Mouse (Mus musculus) T-cell, adult 2 months (primary cell): Measurements from ENCODE around the gene Snapc1.

Source experiments
- DNase-seq: peaks from one replicate; pipeline ENCODE4 v3.0.0; 2022; ENCODE audit warnings: low spot score

The Snapc1 gene

DNA sequence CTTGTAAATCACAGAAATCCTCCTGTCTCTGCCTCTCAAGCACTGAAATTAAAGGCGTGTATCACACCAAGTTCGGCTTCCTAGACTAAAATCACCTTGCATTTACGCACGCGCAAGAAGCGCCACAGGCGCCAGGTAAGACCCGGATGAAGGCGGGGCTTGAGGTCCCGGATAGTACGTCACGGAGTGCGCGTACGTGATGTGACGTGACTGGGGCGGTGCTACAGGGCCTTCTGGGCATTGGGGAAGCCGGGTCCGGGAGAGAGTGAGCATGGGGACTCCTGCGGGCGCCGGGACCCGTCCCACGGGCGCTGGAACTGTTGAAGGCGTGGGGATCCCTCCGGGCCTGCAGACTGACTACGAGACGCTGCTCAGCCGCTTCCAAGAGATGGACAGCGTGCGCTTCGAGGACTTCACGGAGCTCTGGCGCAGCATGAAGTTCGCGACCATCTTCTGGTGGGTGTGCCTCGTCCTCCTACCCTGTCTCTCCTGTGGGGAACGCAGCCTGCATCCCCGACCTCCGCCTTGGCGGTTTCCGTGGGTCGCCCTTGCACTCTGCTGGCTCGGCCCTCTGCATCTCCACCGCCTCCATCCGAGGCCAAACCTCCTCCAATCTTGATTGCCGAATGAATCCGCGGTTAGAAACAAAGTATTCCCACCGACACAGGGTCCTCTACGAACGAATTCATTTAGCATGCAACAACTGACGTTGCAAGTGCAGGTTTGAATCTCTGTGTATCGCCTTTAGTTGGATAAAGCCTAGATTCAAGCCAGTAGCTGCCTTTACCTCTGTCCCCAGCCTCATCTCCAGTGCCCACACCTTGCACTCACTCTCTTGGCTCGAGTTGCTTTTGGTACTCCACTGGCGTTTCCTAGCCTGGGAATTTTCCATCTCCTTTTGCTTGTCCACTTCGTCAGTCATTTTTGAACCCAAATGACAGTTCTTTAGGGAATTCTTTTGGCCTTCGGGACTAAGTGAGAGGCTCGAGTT is at the start of gene Snapc1:
TSS of gene Snapc1 (plus strand) at position 191 of the 991 bp plus-strand sequence.
- DNase-seq: peak; percentile 97

GRCm38 (mm10) chr12:73918479-73918878 is 45.8 kb upstream of the Snapc1 start:
- DNase-seq: no peak

DNA sequence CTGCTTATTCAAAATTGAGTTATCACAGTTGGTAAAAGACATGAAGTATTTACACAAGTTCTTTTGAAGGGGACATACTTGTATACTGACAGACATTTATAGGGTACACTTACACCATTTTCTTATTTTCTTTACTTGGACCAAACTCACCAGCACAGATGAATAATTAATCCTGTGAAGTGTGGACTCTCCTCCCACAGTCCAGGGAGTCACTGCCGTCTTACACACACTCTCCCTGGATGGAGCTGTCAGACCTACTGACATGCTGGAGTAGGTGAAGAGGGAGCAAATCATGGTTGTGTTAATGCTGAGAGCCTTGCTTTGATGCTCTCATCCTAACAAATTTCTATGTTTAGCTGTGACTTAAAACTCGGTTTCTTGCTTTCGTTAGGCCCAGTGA is 34.0 kb upstream of the Snapc1 start:
- no peak for DNase-seq

DNA sequence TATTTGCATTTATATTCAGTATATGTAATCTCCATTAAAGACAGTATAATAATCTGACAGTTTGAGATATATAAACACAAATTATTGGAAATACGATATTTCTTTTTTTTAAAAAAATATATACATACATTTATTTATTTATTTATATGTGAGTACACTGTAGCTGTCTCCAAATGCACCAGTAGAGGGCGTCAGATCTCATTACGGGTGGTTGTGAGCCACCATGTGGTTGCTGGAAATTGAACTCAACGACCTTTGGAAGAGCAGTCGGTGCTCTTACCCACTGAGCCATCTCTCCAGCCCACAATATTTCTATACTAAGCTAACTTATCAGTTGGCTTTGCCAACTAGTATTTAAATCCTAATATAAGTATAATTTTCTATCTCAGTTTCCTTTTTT is 33.0 kb upstream of the Snapc1 start:
- peak; percentile 63 for DNase-seq

DNA sequence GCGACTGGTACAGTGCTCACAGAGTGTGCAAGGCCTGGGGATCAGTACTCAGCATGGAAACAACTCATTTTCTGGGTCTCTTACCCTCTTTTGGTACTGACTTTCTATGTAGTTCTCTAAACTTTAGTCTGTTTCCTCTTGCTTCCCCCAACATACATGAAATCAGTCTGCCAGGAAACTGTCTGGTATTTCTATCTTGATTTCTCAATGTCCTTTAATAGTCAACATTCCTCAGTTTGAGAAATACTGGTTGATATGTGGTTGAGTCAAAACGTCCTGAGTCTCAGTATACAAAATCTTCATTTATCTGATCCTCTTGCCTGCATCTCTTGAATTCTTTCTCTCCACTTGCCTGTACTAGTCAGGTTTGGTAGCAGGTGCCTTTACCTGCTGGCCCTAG is 29.8 kb upstream of the Snapc1 start:
- DNase-seq: no peak

DNA sequence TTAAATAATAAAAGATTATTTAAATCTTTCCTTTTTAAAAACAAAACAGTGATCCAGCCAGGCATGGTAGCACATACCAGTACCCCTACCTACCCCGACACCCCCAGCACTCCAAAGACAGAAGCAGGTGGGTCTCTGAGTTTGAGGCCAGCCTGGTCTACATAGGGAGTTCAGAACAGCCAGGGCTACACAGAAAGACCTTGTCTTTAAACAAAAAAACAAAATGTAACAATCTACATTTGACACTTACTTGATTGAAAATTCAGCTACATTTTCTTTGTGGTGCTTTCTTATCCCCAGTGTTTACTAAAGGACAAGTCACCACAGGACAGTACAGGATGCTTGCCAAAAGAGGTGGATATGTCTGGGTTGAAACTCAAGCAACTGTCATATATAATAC is 26.9 kb upstream of the Snapc1 start, which contains the start of gene Gm49321:
TSS of gene Gm49321 (plus strand) at position 301 of the 400 bp plus-strand sequence.
- no peak for DNase-seq

DNA sequence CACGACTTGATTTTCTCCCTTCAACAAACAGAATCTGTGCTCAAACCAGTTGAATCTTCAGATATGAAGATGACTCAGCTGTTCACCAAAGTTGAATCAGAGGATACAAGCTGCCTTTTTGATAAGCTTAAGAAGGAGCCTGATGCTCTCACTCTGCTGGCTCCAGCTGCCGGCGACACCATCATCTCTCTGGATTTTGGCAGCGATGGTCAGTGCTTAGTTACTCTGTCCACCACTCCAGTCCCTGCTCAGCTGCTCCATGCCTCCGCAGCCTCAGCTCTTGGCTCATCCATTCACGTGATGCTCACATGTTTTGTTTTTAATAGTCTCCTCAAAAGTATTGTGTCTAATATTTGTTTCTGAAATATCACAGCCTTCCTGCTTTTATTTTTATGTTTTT is 24.7 kb upstream of the Snapc1 start:
- no peak for DNase-seq

GRCm38 (mm10) chr12:73948415-73948814 is 15.9 kb upstream of the Snapc1 start:
- no peak for DNase-seq

DNA sequence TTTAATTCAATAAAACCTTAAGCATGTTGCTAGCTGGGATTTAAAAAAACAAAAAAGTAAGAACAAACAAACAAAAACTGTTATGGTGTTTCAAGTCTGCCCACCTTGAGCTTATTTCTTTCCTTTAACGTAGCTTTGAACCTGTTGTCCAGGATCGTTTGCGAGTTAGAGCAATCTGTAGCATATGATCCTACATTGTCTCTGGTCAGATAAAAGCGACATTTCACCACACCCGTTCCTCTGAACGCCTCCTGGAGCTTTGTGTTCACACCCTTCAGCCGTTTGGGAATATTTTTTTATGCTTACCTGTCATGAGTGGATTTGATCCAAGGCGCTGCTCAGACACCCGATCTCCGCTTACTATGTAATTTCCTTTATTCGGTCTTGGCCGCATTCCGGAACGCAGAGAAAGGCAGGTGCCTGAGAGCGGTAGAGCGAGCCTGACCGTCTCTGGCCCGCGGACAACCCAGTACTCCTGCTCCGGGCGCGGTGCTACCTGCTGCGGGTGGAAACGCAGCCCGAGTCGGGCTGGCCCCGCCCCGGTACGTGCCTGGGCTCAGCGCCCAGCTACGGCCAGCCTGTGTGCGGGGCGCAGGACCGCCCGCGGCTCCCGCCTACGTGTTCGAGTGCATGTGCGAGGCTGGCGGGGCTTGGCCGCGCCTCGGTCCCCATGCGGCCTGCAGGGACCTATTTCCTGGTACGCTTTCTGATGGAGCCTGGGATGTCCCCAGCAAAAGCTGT is 14.8 kb upstream of the Snapc1 start:
- DNase-seq: no peak

DNA sequence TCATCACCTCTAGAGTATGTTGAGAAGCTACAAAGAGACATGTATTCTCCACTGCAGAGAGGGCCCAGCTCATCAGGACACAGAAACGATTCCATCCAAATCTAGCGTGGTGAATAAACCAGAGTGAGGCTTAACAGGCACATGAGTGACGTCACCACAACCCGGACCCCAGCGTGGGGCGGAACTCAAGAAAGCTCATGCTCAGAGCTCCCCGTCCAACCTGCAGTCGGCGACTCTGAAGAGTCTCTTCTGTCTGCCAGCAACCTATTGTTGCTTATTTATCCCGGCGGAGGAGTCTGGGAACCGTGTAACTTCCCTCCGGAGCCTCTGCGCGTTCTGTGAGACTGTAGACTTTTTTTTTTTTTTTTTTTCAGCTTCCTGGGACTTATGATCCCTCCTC is 11.4 kb upstream of the Snapc1 start:
- peak; percentile 71 for DNase-seq

- peak; percentile 51 for DNase-seq
Measured at GRCm38 (mm10) chr12:73953420-73954186, 10.7 kb upstream of the Snapc1 start.

DNA sequence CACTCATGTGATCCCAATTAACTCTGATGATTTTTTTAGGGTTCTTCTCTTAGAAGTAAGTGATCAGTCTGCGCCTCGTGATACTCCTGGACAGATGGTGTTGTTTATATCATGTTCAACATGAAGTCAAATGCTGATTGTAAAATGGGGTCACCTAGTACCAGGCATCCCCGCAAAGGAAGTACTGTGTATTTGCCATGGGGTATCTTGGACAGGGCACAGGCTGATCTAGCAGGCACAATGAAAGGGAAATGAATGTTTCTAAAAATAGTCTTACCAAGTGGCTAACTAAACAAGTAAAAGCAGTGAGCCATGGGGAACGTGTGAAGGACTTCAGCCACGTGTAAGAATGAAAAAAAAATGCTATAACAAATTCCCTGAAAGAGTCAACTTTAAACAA is 9.5 kb upstream of the Snapc1 start:
- no peak for DNase-seq

- no peak for DNase-seq
Measured at GRCm38 (mm10) chr12:73957676-73958075, 6.6 kb upstream of the Snapc1 start.

- DNase-seq: no peak
Measured at GRCm38 (mm10) chr12:73958830-73959229, 5.5 kb upstream of the Snapc1 start.

GRCm38 (mm10) chr12:73969142-73969541 is 4.9 kb downstream of the Snapc1 start:
- DNase-seq: no peak

GRCm38 (mm10) chr12:73974584-73974983 is 10.3 kb downstream of the Snapc1 start:
- DNase-seq: no peak

DNA sequence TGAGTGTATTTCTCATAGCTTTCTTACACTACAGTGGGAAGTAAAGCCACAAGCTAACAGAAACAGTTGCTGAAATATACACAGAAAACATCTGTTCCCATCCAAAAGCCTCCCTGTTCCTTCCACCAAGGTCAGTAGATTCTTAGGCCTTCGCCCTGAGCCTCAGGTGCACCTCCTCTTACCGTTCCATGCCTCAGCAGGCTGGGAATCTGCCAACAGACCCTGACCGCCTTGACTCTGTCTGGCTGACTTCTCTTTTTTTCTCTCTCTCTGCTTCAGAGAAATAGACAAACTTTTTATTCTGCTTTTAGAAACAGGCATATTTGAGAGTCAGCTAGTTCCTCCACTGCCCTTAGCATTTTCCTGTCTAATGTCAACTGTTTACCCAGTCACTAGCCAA is 13.9 kb downstream of the Snapc1 start:
- no peak for DNase-seq

DNA sequence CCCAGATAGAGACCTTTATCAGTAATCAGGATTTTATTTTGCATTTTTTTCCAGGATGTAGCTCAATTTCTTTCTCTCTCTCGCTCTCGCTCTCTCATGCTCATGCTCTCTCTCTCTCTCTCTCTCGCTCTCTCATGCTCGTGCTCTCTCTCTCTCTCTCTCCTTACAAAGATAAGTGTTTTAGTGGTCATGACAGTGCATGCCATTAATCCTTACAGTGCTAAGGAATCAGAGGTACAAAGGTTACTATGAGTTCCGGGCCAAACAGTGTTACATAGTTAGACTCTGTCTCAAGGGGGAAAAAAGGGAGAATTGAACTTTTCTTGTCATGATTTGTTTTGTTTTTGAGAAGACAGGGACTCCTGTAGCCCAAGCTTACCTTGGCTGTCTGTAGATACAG is 15.4 kb downstream of the Snapc1 start:
- DNase-seq: no peak

DNA sequence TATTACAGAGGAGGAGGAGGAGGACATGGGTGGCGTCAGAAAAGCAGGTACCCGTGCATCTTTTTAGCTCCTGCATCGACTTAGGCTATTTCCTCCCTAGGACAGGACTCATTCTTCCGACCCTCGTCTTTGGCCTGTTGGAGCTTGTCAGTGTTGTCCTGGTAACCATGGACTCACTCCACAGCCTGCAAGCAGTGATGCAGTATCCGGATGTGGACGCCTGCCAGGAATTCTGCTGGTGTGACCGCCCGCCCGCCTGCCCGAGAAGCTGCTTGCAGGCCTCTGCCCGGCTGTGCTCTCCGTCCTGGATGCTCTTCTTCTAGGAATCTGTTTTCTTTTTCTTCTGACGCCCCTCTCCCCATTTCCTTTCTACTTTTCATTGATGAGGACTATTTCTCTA is 18.3 kb downstream of the Snapc1 start:
- no peak for DNase-seq

- DNase-seq: no peak
Measured at GRCm38 (mm10) chr12:73986299-73986698, 22.0 kb downstream of the Snapc1 start.

GRCm38 (mm10) chr12:73988393-73989008 is 24.2 kb downstream of the Snapc1 start:
- DNase-seq: no peak

GRCm38 (mm10) chr12:73989594-73989993 is 25.3 kb downstream of the Snapc1 start:
- DNase-seq: peak; percentile 57
